Mouse (Mus musculus) liver, adult 2 months (tissue): ENCODE data around the gene Fam241b.

Experiments used
- CTCF ChIP-seq: fragments of 200-500 bp; IDR thresholded peaks from 2 replicates; pipeline ENCODE4 v1.5.1; 2011; ENCODE audit warnings: low read depth, low read length, control low read depth
- POLR2A ChIP-seq: fragments of 200-500 bp; IDR thresholded peaks from 2 replicates; pipeline ENCODE4 v1.6.1; 2011; ENCODE audit warnings: low read length, control low read depth; ENCODE audit not compliant: insufficient read depth; ENCODE audit errors: extremely low read depth

- TF ChIP-seq CTCF = no peak
- TF ChIP-seq POLR2A = no peak
Measured at GRCm38 (mm10) chr10:62145957-62146356, 2.2 kb upstream of the Fam241b start.
